Mouse (Mus musculus): ENCODE data around the gene Sox6.

DNA sequence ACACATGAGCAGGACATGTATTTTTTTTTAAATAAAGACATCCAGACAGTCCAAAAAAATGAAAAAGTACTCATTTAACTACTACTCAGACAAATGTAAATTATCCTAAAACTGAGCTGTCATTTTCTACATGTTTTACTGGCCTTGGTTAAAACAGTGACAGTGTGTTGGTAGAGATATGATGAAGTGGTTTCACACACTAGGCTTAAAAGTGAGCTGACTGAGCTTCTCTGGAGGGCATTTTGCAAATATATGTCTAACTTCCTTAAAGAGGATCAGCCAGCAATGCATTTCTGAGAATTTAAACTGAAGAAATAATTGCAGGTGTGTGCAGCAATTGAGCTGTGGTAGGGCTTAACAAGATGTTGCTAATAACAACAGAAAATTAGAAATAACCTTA, 196.3 kb downstream of the Sox6 start:
- no peak for TF ChIP-seq ZNF384 (IDR thresholded peaks at IDR 0.05; ENCODE audit: low read depth, low read length)
- TF ChIP-seq MAFK (IDR thresholded peaks at IDR 0.05; ENCODE audit: insufficient read depth, low read depth, low read length) = no peak
- TF ChIP-seq CHD2 (IDR thresholded peaks at IDR 0.05; ENCODE audit: low read depth, low read length) = no peak
